Mouse (Mus musculus): Measurements from ENCODE around the gene Sik3.

DNA sequence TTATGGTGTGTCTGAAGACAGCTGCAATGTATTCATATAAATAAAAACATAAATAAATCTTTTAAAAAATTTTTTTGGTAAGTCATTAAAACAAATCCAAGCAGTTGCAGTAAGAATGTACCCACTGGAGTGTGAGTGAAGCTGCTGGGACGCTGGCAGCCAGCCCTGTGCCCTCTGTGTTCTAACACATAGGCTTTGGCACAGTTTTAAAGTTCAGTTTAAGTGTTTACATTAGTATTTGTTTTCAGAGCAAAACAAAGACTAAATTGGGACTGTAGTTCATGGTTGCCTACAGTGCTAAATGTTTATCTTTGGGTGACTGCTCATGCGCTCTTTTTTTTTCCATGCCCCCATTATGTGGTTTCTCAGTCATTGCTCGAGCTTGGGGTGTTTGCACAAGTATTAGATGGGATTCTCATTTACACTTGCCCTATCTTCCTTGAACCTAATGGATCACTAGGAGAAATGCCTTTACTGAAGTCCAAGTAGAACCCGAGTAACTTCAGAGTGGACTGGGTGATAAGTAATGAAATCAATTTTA lies 145.7 kb downstream of the Sik3 start:
- TF ChIP-seq POLR2A (IDR thresholded peaks at IDR 0.05; ENCODE audit: extremely low read depth, insufficient read depth, low read length) (no peak), CTCF (IDR thresholded peaks at IDR 0.05; ENCODE audit: low read depth, low read length) (no peak)
